Mouse (Mus musculus) liver, postnatal 0 days (tissue): ENCODE measurements around the gene Mllt6. TPM values are rescaled to one million over a fixed set of nuclear protein-coding genes. Genes with fewer than 3 reads are reported as not detected.

Experiments used
- ATAC-seq: fragments of 200-750 bp; cut with Nextera tagmentation; 2 replicates; pipeline ENCODE4 v1.8.0; 2017; ENCODE audit warnings: mild to moderate bottlenecking, moderate library complexity
- DNase-seq: peaks from one replicate; pipeline ENCODE4 v3.0.0-alpha.2; 2016
- H3K27ac ChIP-seq: fragments of 300-500 bp; sonication (generic); 2 replicates; pipeline ENCODE4 v1.5.1; 2014; ENCODE audit warnings: antibody characterized with exemption, moderate library complexity, mild to moderate bottlenecking, low read depth
- H3K27me3 ChIP-seq: fragments of 300-500 bp; sonication (generic); 2 replicates; pipeline ENCODE4 v1.6.1; 2014; ENCODE audit warnings: low read length, control low read depth, mixed read lengths; ENCODE audit not compliant: insufficient read depth
- H3K36me3 ChIP-seq: fragments of 300-500 bp; sonication (generic); replicated peaks from 2 replicates; pipeline ENCODE4 v1.6.1; 2014; ENCODE audit warnings: mild to moderate bottlenecking, control low read depth, low read length, moderate library complexity, mixed read lengths; ENCODE audit not compliant: insufficient read depth
- H3K4me1 ChIP-seq: fragments of 300-500 bp; sonication (generic); 2 replicates; pipeline ENCODE4 v1.6.1; 2014; ENCODE audit warnings: antibody characterized with exemption, mild to moderate bottlenecking, control low read depth; ENCODE audit not compliant: insufficient read depth
- H3K4me2 ChIP-seq: fragments of 300-500 bp; sonication (generic); 2 replicates; pipeline ENCODE4 v1.6.1; 2014; ENCODE audit warnings: low read depth, mild to moderate bottlenecking, low read length, moderate library complexity, mixed read lengths
- H3K4me3 ChIP-seq: fragments of 300-500 bp; sonication (generic); 2 replicates; pipeline ENCODE4 v1.5.1; 2014; ENCODE audit warnings: low read depth, low read length
- H3K9ac ChIP-seq: fragments of 300-500 bp; sonication (generic); replicated peaks from 2 replicates; pipeline ENCODE4 v1.6.1; 2014; ENCODE audit warnings: mild to moderate bottlenecking, moderate library complexity
- H3K9me3 ChIP-seq: fragments of 300-500 bp; sonication (generic); 2 replicates; pipeline ENCODE4 v1.6.1; 2016; ENCODE audit warnings: mild to moderate bottlenecking, control low read depth, low read length, mixed read lengths
- CTCF ChIP-seq: sonication (generic); IDR thresholded peaks from 2 replicates; pipeline ENCODE4 v1.5.1; 2016; ENCODE audit warnings: antibody characterized with exemption, low read depth
- EP300 ChIP-seq: IDR thresholded peaks from 2 replicates; pipeline ENCODE4 v1.6.1; 2016; ENCODE audit warnings: antibody characterized with exemption, low read depth, mild to moderate bottlenecking
- WGBS: fragments of 180-500 bp; shearing (Covaris S2); extraction: QIAGEN DNeasy Blood & Tissue Kit; methylation state at CpG from one replicate; pipeline ENCODE4 v1.1.7; 2014; ENCODE audit not compliant: insufficient replicate concordance; 5-methylcytosine and 5-hydroxymethylcytosine counted together
- polyA plus RNA-seq: library from polyadenylated mRNA; unstranded; fragments of >200 nt; fragmentation: Nextera tagmentation; extraction: Ambion mirVana; gene quantifications from 2 replicates; pipeline ENCODE4 v1.2.1, GENCODE M21; 2015

The Mllt6 gene
- polyA plus RNA-seq, 1 experiment from 2014 or later = 0.32 TPM

DNA sequence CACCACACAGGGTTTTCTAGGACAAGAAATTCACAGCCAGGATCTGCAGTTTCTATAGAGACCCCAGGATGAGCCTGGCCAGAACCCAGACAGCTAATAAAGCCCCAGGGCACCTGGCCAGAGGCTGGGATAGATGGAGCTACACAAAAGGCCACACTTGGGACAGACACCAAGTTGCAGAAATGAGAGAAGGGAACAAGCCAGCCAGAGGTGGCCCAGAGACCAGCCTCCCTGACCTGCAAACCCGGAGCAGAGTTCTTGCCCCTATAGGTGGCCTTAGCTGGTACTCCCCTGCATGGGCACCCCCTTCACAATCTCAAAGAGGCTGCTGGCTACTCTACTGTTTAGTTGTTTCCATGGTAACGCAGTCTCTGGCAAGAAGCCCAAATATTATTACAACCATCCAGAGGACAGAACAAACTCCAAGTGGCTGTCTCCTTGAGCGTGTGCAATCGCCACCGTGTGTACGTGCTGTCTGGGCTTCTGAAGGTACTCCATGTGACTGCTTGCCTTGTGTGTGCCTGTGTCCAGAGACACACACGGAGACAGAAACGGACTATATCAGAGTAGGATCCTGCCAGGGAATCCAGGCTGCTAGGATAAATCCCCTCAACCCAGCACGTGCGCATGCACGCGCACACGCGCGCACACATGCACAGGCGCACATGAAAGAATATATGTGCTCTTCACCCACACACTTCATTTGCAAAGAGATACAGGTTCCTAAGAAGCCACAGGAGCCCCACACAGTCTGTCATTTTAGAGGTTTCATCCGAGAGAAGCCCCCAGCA lies 31.9 kb downstream of the Mllt6 start:
- Histone ChIP-seq H3K27me3 (peaks cover 19% of the 10 kb centered on the region; the same call in 1 of the 2 replicates), H3K36me3 (peaks cover 10% of the 10 kb centered on the region), H3K9me3 (no peaks in the 10 kb centered on the region), H3K4me1 (peaks cover 21% of the 10 kb centered on the region), H3K4me3 (no peak overlapping the region), H3K27ac (peak overlapping the region; percentile 44; the same call in 1 of the 2 replicates), H3K4me2 (no peak overlapping the region), H3K9ac (no peak overlapping the region)
- DNase-seq (no peak), ATAC-seq (peak; percentile 33)
- TF ChIP-seq EP300 = no peak
- 77% methylated on average over 17 of the region's 17 CpGs for WGBS

DNA sequence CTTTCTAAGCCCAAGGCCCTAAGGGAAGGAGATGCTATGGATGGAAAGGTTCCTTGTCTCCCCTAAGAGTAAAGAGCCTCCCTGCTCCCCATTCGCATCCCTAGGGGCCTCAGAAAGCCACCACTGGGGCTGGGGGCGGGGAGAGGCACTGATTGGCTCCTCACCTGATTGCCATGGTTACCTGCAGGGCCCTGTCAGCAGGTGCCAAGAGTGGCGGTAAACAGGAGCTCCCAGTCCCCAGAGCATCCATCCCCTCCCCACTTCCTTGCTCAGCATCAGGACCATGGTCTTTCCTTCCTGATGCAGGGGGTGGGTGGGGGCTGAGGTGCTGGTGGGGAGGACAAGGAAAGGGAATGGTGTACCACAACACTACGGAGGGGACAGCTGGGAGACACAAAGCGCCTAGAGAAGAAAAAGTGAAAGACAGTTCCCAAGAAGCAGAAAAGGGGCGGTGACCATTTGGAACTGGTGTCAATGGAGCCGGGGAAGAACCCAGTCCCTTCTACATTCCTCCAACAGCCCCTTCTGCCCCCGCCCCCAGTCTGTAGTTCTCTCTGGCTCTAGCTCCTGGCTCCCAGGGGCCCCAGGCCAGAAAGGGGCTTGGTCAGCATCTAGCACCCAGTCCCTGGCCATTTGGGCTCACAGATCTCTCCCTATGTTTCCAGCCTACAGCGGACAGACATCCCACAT lies 32.6 kb downstream of the Mllt6 start:
- TF ChIP-seq EP300 (no peak), CTCF (no peak)
- no peaks in the 10 kb centered on the region for H3K9me3 ChIP-seq
- WGBS = 75% methylated on average over 9 of the region's 9 CpGs
- H3K27ac ChIP-seq = peak overlapping the region; percentile 44; the same call in 1 of the 2 replicates
- no peak overlapping the region for H3K4me2 ChIP-seq
- H3K27me3 ChIP-seq = peaks cover 26% of the 10 kb centered on the region
- ATAC-seq (no peak), DNase-seq (no peak)
- H3K9ac ChIP-seq = no peak overlapping the region
- H3K36me3 ChIP-seq = peaks cover 9% of the 10 kb centered on the region
- H3K4me1 ChIP-seq = peaks cover 26% of the 10 kb centered on the region
- H3K4me3 ChIP-seq = no peak overlapping the region

DNA sequence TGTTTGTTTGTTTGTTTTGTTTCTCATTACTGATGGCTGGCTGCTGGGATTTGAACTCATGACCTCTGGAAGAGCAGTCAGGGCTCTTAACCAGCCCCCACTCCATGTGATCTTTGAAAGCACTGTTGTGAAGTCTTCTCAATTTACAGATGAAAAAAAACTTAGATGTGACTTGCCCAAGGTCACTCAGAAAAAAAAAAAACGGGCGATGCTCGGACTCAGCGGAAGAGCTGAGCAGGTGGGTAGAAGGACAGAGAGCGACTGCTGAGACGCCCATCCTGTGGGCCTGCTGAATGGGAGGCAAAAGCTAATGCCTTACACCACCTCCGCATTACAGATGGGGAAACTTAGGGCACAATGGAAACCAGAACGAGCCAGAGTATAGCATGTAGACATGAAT lies 33.5 kb downstream of the Mllt6 start:
- ATAC-seq = no peak
- WGBS = 75% methylated on average over 8 of the region's 8 CpGs
- DNase-seq = no peak
- Histone ChIP-seq H3K9ac (no peak overlapping the region), H3K4me1 (peaks cover 33% of the 10 kb centered on the region), H3K36me3 (0 out of 2 replicates have a peak, but pooled peaks cover 2% of the 10 kb centered on the region), H3K9me3 (no peaks in the 10 kb centered on the region), H3K27ac (no peak overlapping the region), H3K4me2 (no peak overlapping the region), H3K27me3 (peaks cover 34% of the 10 kb centered on the region), H3K4me3 (no peak overlapping the region)
- TF ChIP-seq CTCF (no peak), EP300 (no peak)

DNA sequence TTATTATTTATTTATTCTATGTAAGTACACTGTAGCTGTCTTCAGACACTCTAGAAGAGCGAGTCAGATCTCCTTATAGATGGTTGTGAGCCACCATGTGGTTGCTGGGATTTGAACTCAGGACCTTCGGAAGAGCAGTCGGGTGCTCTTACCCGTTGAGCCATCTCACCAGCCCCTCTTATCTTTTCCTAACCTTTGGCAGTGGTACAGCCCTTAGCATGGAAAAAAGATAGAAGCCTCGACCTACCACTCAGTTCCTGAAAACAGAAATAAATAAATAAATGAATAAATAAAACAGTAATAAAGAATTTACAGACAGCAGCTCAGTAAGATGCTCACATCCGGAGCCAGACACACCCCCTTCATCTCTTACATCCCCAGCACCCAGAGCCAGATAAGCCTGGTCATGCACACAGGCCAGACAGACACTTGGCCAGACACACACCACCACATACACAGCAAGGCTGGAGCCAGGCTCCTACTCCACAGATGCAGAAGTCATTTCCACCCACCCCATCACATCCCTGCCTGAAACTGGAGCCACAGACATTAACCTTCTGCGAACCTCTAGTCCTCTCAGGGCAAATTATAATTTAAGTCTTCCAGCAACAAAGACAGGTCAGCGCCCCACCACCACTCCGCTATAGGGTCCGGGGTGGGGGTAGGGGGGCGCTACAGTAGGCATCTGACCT lies 34.1 kb downstream of the Mllt6 start:
- H3K9ac ChIP-seq = no peak overlapping the region
- DNase-seq (no peak), ATAC-seq (no peak)
- H3K4me2 ChIP-seq = peak overlapping the region; percentile 91
- H3K27ac ChIP-seq = no peak overlapping the region
- H3K4me1 ChIP-seq = peaks cover 37% of the 10 kb centered on the region
- H3K27me3 ChIP-seq = peaks cover 38% of the 10 kb centered on the region
- no peak for TF ChIP-seq CTCF
- no peak for TF ChIP-seq EP300
- no peaks in the 10 kb centered on the region for H3K9me3 ChIP-seq
- 61% methylated on average over 11 of the region's 11 CpGs for WGBS
- no peaks in the 10 kb centered on the region for H3K36me3 ChIP-seq
- no peak overlapping the region for H3K4me3 ChIP-seq

DNA sequence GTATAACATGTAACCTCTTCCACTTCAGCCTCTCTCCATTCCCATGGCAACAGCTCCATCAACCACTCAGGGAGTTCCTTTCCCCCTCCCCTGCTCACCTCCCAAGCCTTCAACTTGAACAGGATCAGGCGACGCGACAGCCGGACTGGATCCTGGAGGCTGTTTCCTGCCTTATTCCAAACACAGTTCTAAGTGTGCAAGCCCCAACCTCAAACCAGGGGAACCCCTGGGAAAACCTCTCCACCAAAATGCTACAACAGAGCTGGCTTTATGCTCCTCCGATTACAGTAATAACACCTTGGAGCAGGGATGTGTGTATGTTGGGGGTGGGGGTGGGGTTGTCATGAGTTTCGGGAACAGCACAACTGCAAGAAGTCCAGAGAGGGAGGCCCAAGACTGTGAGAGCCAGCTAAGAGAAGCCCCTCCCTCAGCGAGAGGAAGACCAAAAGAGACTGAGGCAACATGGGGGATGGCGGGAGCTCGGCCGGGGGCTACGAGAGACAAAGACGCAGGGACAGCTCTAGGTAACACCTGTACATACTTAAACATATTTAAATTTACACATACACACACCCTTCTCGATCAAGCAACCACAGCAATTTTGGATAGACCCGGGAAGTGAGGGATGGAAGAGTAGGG lies 34.8 kb downstream of the Mllt6 start:
- ATAC-seq (no peak), DNase-seq (no peak)
- peak overlapping the region; percentile 62 for H3K4me3 ChIP-seq
- peak overlapping the region; percentile 66 for H3K27ac ChIP-seq
- peaks cover 38% of the 10 kb centered on the region for H3K27me3 ChIP-seq
- WGBS = 38% methylated on average over 14 of the region's 14 CpGs
- H3K36me3 ChIP-seq = no peaks in the 10 kb centered on the region
- H3K9ac ChIP-seq = peak overlapping the region; percentile 64
- peak overlapping the region; percentile 91 for H3K4me2 ChIP-seq
- no peak for TF ChIP-seq CTCF
- peaks cover 37% of the 10 kb centered on the region for H3K4me1 ChIP-seq
- no peaks in the 10 kb centered on the region for H3K9me3 ChIP-seq
